In genomic region chr1:133855274-133856017, GRCm38 (mm10) we compare ENCODE assay signal across 8 mouse cellular contexts. TPM values are rescaled to one million over a fixed set of nuclear protein-coding genes. Genes with fewer than 3 reads are reported as not detected.
DNase-seq lines count a peak whose midpoint lies in the region; ATAC-seq and TF ChIP-seq lines count a peak whose summit lies in the region.

No protein-coding gene starts in this region.

- no peak overlapping the region; the same call in 1 of the 2 replicates for H3K27ac ChIP-seq in gastrocnemius, adult 2 months
- 0 out of 2 replicates have a peak overlapping the region, but pooled peaks have one; percentile 3 for H3K27ac ChIP-seq in CH12.LX (ENCODE audit: insufficient read depth, low read depth)
- peak overlapping the region; percentile 52; the same call in 1 of the 2 replicates for H3K27ac ChIP-seq in forebrain, embryonic 10.5 days
- peak overlapping the region; percentile 63 for H3K27ac ChIP-seq in hindbrain, embryonic 15.5 days (replicated peaks)
- H3K27ac ChIP-seq in limb, embryonic 15.5 days = no peak overlapping the region

- intact Hi-C loops in gastrocnemius, adult 2 months (cut with DNase I) = no loop called here
- intact Hi-C loops in gastrocnemius, postnatal 36 days (cut with DNase I) = no loop called here

- WGBS in forebrain, embryonic 10.5 days = 2% methylated on average over 15 of the region's 15 CpGs
- 7% methylated on average over 15 of the region's 15 CpGs for WGBS in hindbrain, embryonic 15.5 days
- WGBS in limb, embryonic 15.5 days = 18% methylated on average over 15 of the region's 15 CpGs

- no peaks in the 10 kb centered on the region for H3K79me2 ChIP-seq in CH12.LX (replicated peaks; ENCODE audit: control insufficient read depth, extremely low read depth, insufficient read depth, poor library complexity, severe bottlenecking)

- H3K9ac ChIP-seq in CH12.LX (ENCODE audit: insufficient read depth, low read depth) = no peak overlapping the region
- H3K9ac ChIP-seq in hindbrain, embryonic 15.5 days = no peak overlapping the region
- H3K9ac ChIP-seq in limb, embryonic 15.5 days = no peak overlapping the region

- peak overlapping the region; percentile 59 for H3K4me3 ChIP-seq in gastrocnemius, adult 2 months
- no peak overlapping the region for H3K4me3 ChIP-seq in CH12.LX (replicated peaks in 1 of 3; ENCODE audit: low read depth in 2 of 3, low read length in 2 of 3, poor library complexity in 1 of 3)
- H3K4me3 ChIP-seq in forebrain, embryonic 10.5 days = peak overlapping the region; percentile 45
- H3K4me3 ChIP-seq in hindbrain, embryonic 15.5 days = peak overlapping the region; percentile 22
- H3K4me3 ChIP-seq in limb, embryonic 15.5 days = peak overlapping the region; percentile 25

- peak; percentile 43 for DNase-seq in gastrocnemius, adult 2 months
- no peak for DNase-seq in gastrocnemius, postnatal 36 days
- DNase-seq in CH12.LX (ENCODE audit: extremely low read depth) = peak; percentile 36
- DNase-seq in forebrain, embryonic 10.5 days (ENCODE audit: extremely low spot score, low spot score) = no peak
- peak; percentile 66 to 69 for DNase-seq in right cerebral cortex, adult 2 months (ENCODE audit: low spot score in 2 of 2)
- DNase-seq in thymus, postnatal 0 days (ENCODE audit: low spot score) = no peak

- H3K4me1 ChIP-seq in CH12.LX (ENCODE audit: control insufficient read depth in 1 of 2, insufficient read depth in 2 of 2) = peaks cover 15 to 40% of the 10 kb centered on the region in 2 experiments
- peaks cover 48% of the 10 kb centered on the region for H3K4me1 ChIP-seq in forebrain, embryonic 10.5 days
- peaks cover 33% of the 10 kb centered on the region for H3K4me1 ChIP-seq in hindbrain, embryonic 15.5 days (replicated peaks)
- peaks cover 16% of the 10 kb centered on the region for H3K4me1 ChIP-seq in limb, embryonic 15.5 days

- H3K9me3 ChIP-seq in CH12.LX (replicated peaks; ENCODE audit: low read length) = no peaks in the 10 kb centered on the region
- H3K9me3 ChIP-seq in forebrain, embryonic 10.5 days = no peaks in the 10 kb centered on the region
- H3K9me3 ChIP-seq in hindbrain, embryonic 15.5 days = no peaks in the 10 kb centered on the region
- H3K9me3 ChIP-seq in limb, embryonic 15.5 days = no peaks in the 10 kb centered on the region

- ATAC-seq in hindbrain, embryonic 15.5 days (ENCODE audit: low FRiP score, low read depth) = no peak
- no peak for ATAC-seq in limb, embryonic 15.5 days (ENCODE audit: insufficient number of reproducible peaks, low FRiP score, low TSS enrichment, low read depth)

- in situ Hi-C loops in CH12.LX (cut with MboI; ENCODE audit: low pct_ligation_motif_present, low pct_unique_long_range_greater_than_20kb, low sequenced_read_pairs) = loop anchor here (5.0 kb wide), 1 partner anchor 37 kb away; no protein-coding TSS in a partner anchor

- TF ChIP-seq RAD21 in CH12.LX (IDR thresholded peaks at IDR 0.05; ENCODE audit: low read depth, low read length) = no peak

- no peak for TF ChIP-seq POLR2A in CH12.LX (IDR thresholded peaks at IDR 0.05; ENCODE audit: low read depth, low read length)

- no peak for TF ChIP-seq EP300 in CH12.LX (IDR thresholded peaks at IDR 0.05; ENCODE audit: low read length)

- TF ChIP-seq CTCF in gastrocnemius, adult 2 months (IDR thresholded peaks at IDR 0.05) = no peak
- no peak for TF ChIP-seq CTCF in CH12.LX (conservative IDR thresholded peaks at IDR 0.05 in 1 of 2, IDR thresholded peaks at IDR 0.05 in 1 of 2; ENCODE audit: low read depth in 2 of 2, low read length in 2 of 2)

- dilution Hi-C loops in CH12.LX (cut with MboI; ENCODE audit: extremely low pct_ligation_motif_present, extremely low pct_unique_long_range_greater_than_20kb, low sequenced_read_pairs) = no loop called here

- H3K36me3 ChIP-seq in CH12.LX (replicated peaks in 1 of 2; ENCODE audit: control insufficient read depth in 1 of 2, insufficient read depth in 1 of 2, low read length in 1 of 2) = no peaks in the 10 kb centered on the region
- no peaks in the 10 kb centered on the region for H3K36me3 ChIP-seq in forebrain, embryonic 10.5 days (replicated peaks)
- H3K36me3 ChIP-seq in hindbrain, embryonic 15.5 days = no peaks in the 10 kb centered on the region
- H3K36me3 ChIP-seq in limb, embryonic 15.5 days = no peaks in the 10 kb centered on the region

- no peaks in the 10 kb centered on the region for H3K27me3 ChIP-seq in CH12.LX (replicated peaks)
- H3K27me3 ChIP-seq in forebrain, embryonic 10.5 days (ENCODE audit: poor library complexity, severe bottlenecking) = peaks cover 67% of the 10 kb centered on the region
- H3K27me3 ChIP-seq in hindbrain, embryonic 15.5 days = no peaks in the 10 kb centered on the region
- peaks cover 8% of the 10 kb centered on the region; the same call in 1 of the 2 replicates for H3K27me3 ChIP-seq in limb, embryonic 15.5 days

- H3K4me2 ChIP-seq in CH12.LX (ENCODE audit: insufficient read depth, low read depth, poor library complexity, severe bottlenecking) = peak overlapping the region; percentile 72
- peak overlapping the region; percentile 57 for H3K4me2 ChIP-seq in hindbrain, embryonic 15.5 days
- peak overlapping the region; percentile 33 for H3K4me2 ChIP-seq in limb, embryonic 15.5 days

TF ChIP-seq in CH12.LX, 34 proteins besides CTCF, POLR2A, EP300 and RAD21:
- TF ChIP-seq SIN3A (IDR thresholded peaks at IDR 0.05; ENCODE audit: low read length) = no peak
- peak; percentile 7; the same call in 1 of the 2 replicates for TF ChIP-seq ZNF384 (IDR thresholded peaks at IDR 0.05; ENCODE audit: low read depth, low read length)
- TF ChIP-seq USF1 (IDR thresholded peaks at IDR 0.05; ENCODE audit: low read depth, low read length) = no peak
- TF ChIP-seq RCOR1 (conservative IDR thresholded peaks at IDR 0.05; ENCODE audit: low read depth, low read length) = no peak

RNA-seq across cellular contexts. Expression of gene Optc, which starts 52.4 kb away (rescaled TPM):
- total RNA-seq in gastrocnemius, adult 2 months (2021) = under 1 TPM in 1 of 2 experiments, not detected in 1; 0.13 TPM
- total RNA-seq in gastrocnemius, postnatal 36 days (2021) = not detected
- total RNA-seq in CH12.LX (2012; rRNA removed) (not detected in 2 replicates), CH12.LX (2014; rRNA removed) (not detected in 2 replicates)
- polyA plus RNA-seq in CH12.LX (2012; ENCODE audit: insufficient read length, low read depth) = not detected in 2 replicates
- polyA plus RNA-seq in forebrain, embryonic 10.5 days (2016; fragmentation: Nextera tagmentation; extraction: Ambion mirVana) = 1.2 and 2.3 TPM in 2 replicates
- polyA plus RNA-seq in hindbrain, embryonic 15.5 days (2015; fragmentation: Nextera tagmentation; extraction: Ambion mirVana) = 3.0 and 3.9 TPM in 2 replicates
- polyA plus RNA-seq in limb, embryonic 15.5 days (2015; fragmentation: Nextera tagmentation; extraction: Ambion mirVana) = 0.71 and 0.83 TPM in 2 replicates
- polyA plus RNA-seq in thymus, postnatal 0 days (2015; fragmentation: Nextera tagmentation; extraction: Ambion mirVana) = 0.12 and 0.42 TPM in 2 replicates

RNA-seq across cellular contexts. Expression of gene Atp2b4, which starts 54.6 kb away (rescaled TPM):
- 10 to 100 TPM in 1 of 2 experiments, 1 to 10 TPM in 1; 9.0 to 12.0 TPM for total RNA-seq in gastrocnemius, adult 2 months (2021)
- 10 to 100 TPM in 1 of 2 experiments, 1 to 10 TPM in 1; 8.6 to 12.9 TPM for total RNA-seq in gastrocnemius, postnatal 36 days (2021)
- total RNA-seq in CH12.LX (2012; rRNA removed) (15.9 and 17.5 TPM in 2 replicates), CH12.LX (2014; rRNA removed) (5.8 and 6.9 TPM in 2 replicates)
- 16.2 and 18.4 TPM in 2 replicates for polyA plus RNA-seq in CH12.LX (2012; ENCODE audit: insufficient read length, low read depth)
- 3.2 and 4.2 TPM in 2 replicates for polyA plus RNA-seq in forebrain, embryonic 10.5 days (2016; fragmentation: Nextera tagmentation; extraction: Ambion mirVana)
- 11.8 and 12.4 TPM in 2 replicates for polyA plus RNA-seq in hindbrain, embryonic 15.5 days (2015; fragmentation: Nextera tagmentation; extraction: Ambion mirVana)
- 22.4 and 23.9 TPM in 2 replicates for polyA plus RNA-seq in limb, embryonic 15.5 days (2015; fragmentation: Nextera tagmentation; extraction: Ambion mirVana)
- 3.1 and 3.5 TPM in 2 replicates for polyA plus RNA-seq in thymus, postnatal 0 days (2015; fragmentation: Nextera tagmentation; extraction: Ambion mirVana)

Comparison
In these comparisons a context has a peak if more than half of its experiments do, and no peak if none do; other contexts are left out.
1. DNase-seq: peak in gastrocnemius, adult 2 months (single experiment), CH12.LX (single experiment) and right cerebral cortex, adult 2 months (2 of 2); none in gastrocnemius, postnatal 36 days (0 of 2), forebrain, embryonic 10.5 days (single experiment) and thymus, postnatal 0 days (single experiment).
2. H3K27ac ChIP-seq: peak in CH12.LX (single experiment), forebrain, embryonic 10.5 days (single experiment) and hindbrain, embryonic 15.5 days (single experiment); none in gastrocnemius, adult 2 months (single experiment) and limb, embryonic 15.5 days (single experiment).
3. H3K4me3 ChIP-seq: peak in gastrocnemius, adult 2 months (single experiment), forebrain, embryonic 10.5 days (single experiment), hindbrain, embryonic 15.5 days (single experiment) and limb, embryonic 15.5 days (single experiment); none in CH12.LX (0 of 3).
4. Peak in every context shown above with its lines, with median percentiles within 50 percentile points of each other: H3K4me2 ChIP-seq.